Mouse (Mus musculus): Measurements from ENCODE around the gene Fam98b.

- TF ChIP-seq CTCF (conservative IDR thresholded peaks at IDR 0.05; ENCODE audit: insufficient read depth, insufficient read length, low read depth, low read length) (no peak), POLR2A (IDR thresholded peaks at IDR 0.05; ENCODE audit: low read depth, low read length) (no peak)
Measured at GRCm38 (mm10) chr2:117203350-117203749, 46.2 kb upstream of the Fam98b start.

All from kidney, adult 2 months (tissue).